Mouse (Mus musculus) brain, embryonic 14.5 days (tissue): Measurements from ENCODE around the gene Sept11. TPM values are rescaled to one million over a fixed set of nuclear protein-coding genes. Genes with fewer than 3 reads are reported as not detected.

Source experiments
- DNase-seq: peaks from one replicate; pipeline ENCODE4 v3.0.0-alpha.2; 2011; ENCODE audit warnings: low read depth
- CTCF ChIP-seq: fragments of 200-500 bp; IDR thresholded peaks from 2 replicates; pipeline ENCODE4 v1.5.1; 2012; ENCODE audit warnings: inconsistent platforms, mild to moderate bottlenecking, moderate library complexity, borderline replicate concordance; ENCODE audit not compliant: insufficient read depth, insufficient read length; ENCODE audit errors: extremely low read depth
- POLR2A ChIP-seq: fragments of 200-500 bp; IDR thresholded peaks from 2 replicates; pipeline ENCODE4 v1.6.1; 2012; ENCODE audit warnings: mild to moderate bottlenecking, inconsistent platforms, borderline replicate concordance; ENCODE audit not compliant: poor library complexity, insufficient read depth, insufficient read length, severe bottlenecking; ENCODE audit errors: extremely low read depth
- polyA plus RNA-seq: library from polyadenylated mRNA; depleted of rRNA; stranded (reverse); fragments of >200 nt; gene quantifications from 2 replicates; pipeline ENCODE4 v1.2.3, GENCODE M21; 2012

Sept11 gene
- polyA plus RNA-seq, 1 experiment: 133 TPM

DNA sequence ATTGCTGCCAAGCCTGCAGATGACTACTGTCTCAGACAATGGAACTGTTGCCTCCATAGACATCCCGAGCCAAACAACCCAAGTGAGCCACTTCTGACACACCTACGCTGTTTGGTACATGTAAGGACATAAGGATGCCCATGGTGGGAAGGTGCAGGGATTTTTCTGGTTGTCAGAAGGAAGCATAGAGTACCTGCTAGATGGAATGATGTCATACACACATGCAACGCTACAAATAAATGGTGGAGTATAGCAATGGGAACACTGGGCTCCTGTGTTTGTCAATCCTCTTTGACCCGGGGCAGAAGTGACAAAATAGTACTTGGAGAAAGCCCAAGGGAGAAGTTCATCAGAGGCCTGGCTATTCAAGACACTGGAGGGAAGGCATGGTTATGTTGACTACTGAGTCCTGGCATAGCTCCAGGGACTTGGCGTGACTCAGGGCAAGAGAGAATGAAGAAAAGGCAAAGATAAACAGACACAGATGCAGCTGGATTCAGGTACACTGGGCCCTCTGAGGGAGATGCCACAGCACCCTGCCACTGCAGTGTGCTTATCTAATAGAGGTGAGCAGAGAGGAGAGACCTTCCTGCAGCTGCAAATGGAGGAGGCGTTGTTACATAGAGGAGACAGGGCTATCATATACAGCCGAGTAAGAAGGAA, 15.4 kb upstream of the Sept11 start:
- TF ChIP-seq POLR2A (no peak), CTCF (no peak)
- DNase-seq: no peak

DNA sequence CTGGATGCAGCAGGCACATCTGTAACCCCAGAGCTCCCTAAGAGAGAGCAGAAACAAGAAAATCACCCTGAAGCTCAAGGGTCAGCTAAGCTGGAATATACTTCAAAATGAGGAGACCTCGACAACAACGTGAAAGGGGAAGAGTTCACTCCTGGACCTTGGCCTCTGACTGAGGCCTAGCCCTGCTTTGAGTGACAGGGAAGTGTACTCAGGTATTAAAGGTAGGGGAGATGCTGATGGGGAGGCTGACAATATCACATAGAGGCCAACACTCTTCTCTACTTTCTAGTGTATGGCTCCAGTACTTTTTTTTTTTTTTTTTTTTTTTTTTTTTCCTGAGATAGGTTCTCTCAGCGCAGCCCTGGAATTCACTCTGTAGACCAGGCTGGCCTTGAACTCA, 13.6 kb upstream of the Sept11 start:
- DNase-seq: no peak

DNA sequence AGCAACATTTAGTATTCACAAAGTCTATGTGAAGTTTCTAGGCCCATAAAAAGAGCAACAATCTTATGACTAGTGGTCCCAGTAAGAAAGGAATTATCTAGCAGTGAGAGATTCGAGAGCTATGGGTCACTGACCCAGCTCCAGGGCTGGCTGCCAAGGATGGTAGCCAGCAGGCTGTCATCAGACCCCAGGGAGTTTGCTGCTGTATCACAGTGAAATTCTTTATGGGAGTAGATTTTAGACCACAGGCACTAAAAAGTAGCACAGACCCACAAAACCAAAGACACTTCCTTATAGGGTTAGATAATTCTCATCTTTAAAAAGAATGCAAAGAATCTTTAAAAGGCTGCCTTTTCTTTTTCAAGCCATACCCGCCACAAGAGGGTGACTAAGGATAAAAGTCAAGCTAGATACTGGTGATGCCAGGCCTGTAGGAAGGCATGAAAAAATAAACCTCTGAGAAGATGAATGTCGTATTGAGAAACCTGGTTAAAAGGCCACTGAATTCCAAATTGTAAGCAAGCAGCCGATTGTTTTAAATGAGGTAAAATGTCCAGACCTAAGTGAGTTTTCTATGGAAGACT, 8.1 kb upstream of the Sept11 start:
- TF ChIP-seq CTCF (no peak), POLR2A (no peak)
- no peak for DNase-seq

More for the DNA sequence above, 13.6 kb upstream of the Sept11 start:
- TF ChIP-seq POLR2A (no peak), CTCF (no peak)

DNA sequence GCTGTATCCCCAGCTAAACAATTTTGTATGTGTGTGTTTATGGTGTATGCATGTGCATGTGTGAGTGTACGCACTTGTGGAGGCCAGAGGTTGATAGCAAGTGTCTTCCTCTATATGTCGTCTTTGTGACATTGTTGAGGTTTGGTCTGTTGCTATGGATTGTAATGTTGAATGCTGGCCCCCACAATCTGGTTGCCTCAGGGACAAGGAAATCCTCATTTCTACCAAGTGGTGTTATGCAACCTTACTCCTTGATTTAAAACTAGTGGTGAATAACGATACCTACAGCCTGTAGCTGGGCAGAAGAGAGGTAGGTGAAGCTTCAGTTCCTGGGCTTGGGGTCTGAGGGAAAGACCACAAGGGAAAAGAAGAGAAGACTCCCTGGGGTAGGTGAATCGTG, 7.3 kb upstream of the Sept11 start:
- TF ChIP-seq CTCF (no peak), POLR2A (no peak)
- no peak for DNase-seq

DNA sequence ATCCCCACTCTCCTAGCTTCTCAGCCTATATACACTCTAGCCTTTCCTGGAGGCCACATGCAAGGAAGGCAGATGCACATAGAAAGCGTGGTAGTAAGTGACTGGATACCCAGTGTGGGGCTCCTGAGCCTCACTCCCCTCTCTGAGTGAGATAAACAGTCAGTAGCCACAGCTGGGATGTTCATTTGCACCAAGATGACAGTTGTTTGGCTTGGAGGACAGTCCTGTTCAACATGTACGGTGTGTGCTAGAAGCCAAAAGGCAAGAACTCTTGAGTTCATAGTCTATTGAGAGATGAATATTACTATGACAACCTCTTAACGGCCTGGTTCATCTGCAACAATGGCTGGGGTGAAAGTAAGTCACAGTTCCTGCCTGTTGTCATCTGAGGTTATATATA, 2.0 kb upstream of the Sept11 start:
- DNase-seq: no peak
- TF ChIP-seq CTCF (no peak), POLR2A (no peak)

DNA sequence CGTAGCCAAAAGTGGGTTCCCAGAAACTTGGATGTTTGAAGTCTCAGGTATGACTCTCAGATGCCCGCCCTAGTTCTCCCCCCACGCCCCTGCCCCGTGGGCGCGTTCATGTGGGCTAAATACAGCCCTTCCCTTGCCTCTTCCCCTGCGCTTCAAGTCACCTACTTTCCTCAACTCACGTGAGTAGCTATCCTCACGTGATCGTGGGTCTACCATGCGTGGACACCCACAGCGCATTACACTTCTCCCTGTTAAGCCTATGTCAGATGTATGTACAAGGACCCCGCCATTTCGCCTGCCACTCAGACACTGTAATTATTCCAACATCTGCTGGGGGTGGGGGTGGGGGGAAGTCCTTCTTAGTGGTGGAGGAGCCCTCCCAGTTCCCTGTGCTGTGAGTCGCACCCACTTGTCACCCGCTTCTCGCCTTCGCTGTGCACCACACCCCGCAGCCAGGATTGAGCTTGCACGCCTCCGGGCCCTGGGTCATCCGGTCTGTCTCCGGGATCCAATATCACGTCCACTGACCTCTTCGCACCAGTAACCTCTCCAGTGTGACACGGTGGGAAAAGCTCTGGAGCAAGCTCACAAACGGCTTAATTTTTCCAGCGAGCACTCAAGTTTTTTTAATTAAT, 973 bp upstream of the Sept11 start:
- no peak for TF ChIP-seq POLR2A
- peak; percentile 73 for DNase-seq

DNA sequence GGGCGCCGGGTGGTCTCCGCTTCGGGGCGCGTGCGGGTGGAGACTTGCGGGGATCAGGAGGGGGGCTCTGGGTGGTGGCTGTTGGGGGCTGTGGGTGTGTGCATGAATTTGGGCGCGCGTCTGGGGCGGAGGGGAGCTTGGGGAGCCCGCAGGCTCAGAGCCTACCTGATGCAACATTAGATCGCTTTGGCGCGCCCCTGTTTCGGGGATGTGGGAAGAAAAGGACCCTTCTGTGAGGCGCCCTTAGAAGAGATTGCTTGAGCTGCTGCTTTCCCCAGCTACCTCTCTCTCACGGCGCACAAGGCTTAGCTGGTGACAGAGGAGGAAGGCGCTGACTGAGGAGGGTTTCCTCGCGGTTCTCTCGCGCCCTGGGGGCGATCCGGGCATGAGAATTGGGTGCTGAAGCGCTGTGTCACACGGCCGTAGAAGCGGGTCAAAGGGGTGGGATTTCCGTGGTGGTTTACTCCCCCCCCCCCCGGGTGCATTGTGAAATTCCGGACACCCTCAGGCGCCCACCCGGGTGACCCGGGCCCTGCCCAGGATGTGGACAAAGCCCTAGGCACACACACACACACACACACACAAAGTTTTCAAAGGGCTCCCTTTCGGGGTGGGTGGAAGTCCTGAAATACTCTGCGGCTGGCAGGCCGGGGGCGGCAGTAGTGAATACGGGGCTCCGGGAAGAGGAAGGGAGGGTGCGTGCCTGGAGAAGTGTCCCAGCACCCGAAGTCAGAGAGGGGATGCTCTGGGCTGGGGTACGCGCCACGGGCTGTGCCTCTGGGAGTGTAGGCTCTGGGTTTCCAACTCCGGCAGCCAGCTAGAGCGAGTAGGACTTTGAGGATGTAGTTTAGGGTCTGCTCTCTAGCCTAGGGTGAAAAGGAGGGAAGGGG, 646 bp downstream of the Sept11 start:
- peak; percentile 83 for DNase-seq
- TF ChIP-seq POLR2A (0 out of 2 replicates have a peak, but pooled peaks have one; percentile 14), CTCF (no peak)

DNA sequence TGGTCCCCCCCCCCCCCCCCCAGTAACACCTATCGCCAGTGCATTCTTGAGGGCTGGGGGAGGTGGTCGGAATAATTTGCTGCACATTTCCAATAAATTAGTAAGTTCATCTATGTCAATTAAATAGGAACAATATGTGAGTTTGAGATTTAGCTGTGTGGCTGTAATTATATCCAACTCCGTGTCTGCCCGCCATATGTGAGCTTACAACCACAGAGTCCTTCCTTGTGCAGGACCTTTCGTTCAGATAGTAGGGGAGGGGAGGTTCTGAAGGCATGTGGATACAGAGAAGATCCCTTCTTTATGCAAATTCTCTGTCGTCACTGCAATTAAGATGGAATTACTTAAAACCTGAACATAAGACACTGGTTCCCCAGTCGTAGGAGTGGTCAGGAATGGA, 2.1 kb downstream of the Sept11 start:
- no peak for DNase-seq
- no peak for TF ChIP-seq CTCF
- no peak for TF ChIP-seq POLR2A

DNA sequence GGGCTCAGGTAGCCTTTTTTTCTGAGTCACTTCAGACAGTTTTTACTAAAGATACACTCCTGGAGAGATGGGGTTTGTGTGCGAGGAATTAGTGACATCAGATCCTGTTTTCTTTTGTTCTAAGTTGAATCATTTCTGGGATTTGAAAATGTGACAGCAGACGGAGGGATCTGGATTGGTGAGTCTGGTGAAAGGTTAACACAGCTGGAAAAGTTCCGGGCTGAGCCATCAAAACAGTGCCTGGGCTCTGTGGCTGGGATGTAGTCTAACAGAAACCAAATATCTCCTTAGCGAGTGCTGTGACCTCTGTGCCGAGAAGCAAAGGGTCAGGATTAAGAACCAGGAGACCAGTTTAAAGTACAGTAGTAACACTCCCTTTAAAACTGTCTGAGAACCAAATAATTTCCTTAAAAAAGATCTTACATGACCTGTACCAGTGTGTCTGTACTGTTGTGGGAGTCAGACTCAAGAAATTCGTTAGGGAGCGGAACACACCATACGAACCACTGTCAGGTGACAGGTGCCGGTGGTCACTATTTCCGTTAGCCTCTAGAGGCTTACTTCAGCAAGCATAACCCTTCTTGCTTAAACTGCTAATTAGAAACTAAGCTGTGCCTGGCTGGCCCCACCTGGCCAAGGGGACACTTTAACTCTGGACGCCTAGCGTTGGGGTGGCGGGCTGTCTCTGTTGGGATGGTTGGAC, 4.1 kb downstream of the Sept11 start:
- TF ChIP-seq CTCF: no peak
- no peak for TF ChIP-seq POLR2A
- DNase-seq: no peak

DNA sequence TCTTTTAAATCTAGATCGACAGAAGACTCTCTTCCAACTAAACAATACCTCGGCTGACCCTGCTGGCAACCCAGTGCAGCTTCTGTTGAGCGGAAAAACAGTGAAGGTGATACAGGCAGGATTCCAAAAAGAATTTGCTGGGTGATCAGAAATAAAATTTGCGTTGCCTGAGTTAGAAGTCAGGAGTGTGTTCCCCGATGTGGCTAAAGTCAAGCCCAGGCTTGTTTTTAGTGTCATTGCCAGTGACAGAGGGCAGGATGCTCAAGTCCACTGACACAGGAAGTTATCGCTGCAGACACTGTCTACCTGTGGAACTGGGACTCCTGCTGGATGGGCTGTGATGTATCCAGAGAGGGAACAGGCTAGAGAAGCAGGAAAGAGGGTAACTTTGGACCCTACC, 5.0 kb downstream of the Sept11 start:
- TF ChIP-seq POLR2A (no peak), CTCF (no peak)
- DNase-seq: no peak

DNA sequence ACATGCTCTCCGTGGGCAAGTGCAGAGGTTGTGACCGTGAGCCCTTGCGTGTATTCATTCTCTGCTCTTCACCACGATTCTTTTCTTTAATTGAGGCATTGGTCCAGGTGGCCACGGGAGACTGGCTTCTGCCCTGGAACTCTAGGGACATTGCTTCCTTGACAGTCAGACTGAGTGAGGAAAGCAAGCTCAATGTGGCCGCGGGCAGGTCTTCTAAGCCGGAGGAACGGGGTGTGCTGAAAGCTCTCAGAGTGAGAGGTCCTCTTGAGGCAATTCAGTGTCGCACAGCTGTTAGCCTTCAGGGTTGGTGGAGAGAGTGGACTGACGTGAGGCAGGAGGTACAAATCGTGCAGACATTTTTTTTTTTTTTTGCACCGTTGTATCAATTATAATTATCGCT, 5.6 kb downstream of the Sept11 start:
- no peak for DNase-seq
- no peak for TF ChIP-seq CTCF
- TF ChIP-seq POLR2A: no peak
